Mouse (Mus musculus) cerebellum, adult (tissue): Measurements from ENCODE around the gene Mecom.

Experiments
- ATAC-seq: cut with Nextera tagmentation; 2 replicates; pipeline ENCODE4 v1.9.2; 2017; ENCODE audit warnings: mild to moderate bottlenecking, moderate library complexity, mixed read lengths; ENCODE audit not compliant: insufficient number of reproducible peaks, low FRiP score, low TSS enrichment

The Mecom gene

GRCm38 (mm10) chr3:30122618-30123017 lies 425.2 kb downstream of the Mecom start:
- no peak for ATAC-seq

GRCm38 (mm10) chr3:30120790-30121512 lies 426.9 kb downstream of the Mecom start:
- ATAC-seq = no peak

- ATAC-seq = no peak
Measured at GRCm38 (mm10) chr3:30118594-30119297, 429.1 kb downstream of the Mecom start.

GRCm38 (mm10) chr3:30113249-30113770 lies 434.5 kb downstream of the Mecom start:
- no peak for ATAC-seq

- ATAC-seq = no peak
Measured at GRCm38 (mm10) chr3:30107945-30108670, 439.7 kb downstream of the Mecom start.

DNA sequence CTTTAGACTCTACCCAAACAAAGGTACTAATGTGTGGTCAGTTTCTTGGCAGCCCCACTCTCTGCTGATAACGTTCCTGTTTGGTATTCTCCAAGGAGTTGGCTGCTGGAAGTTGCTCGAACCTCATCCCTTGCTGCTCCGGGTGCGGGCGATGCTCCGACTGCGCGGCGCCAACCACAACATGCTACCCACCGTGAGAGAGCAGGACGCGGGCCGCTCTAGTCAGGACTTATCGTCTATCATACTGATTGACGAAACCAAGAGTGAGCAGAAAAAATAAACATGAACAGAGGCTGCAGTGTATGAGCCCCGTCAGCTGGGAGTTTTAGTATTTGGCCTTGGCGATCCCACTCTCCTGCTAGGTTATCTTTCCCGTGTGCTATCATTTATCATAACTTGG lies 441.3 kb downstream of the Mecom start:
- ATAC-seq = no peak

DNA sequence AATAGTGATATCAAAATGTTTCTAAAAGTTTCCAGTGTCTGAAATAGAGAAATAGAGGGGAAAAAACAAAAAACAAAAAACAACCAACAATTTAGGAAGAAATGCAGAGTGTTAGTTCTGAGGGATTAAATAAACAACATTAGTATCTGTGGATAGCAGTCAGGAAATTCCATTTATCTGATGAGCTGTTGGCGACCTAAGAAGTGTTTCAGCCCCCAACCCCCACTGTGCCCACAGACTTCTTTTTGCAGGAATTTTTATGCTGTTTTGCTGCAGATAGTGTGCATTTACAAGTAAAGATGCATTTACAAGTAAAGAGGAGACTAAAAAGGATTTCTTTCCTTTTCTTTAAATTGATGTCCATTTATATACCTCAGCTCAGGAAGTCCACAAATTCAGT lies 441.9 kb downstream of the Mecom start:
- ATAC-seq = no peak

GRCm38 (mm10) chr3:30105194-30105823 lies 442.5 kb downstream of the Mecom start:
- no peak for ATAC-seq

DNA sequence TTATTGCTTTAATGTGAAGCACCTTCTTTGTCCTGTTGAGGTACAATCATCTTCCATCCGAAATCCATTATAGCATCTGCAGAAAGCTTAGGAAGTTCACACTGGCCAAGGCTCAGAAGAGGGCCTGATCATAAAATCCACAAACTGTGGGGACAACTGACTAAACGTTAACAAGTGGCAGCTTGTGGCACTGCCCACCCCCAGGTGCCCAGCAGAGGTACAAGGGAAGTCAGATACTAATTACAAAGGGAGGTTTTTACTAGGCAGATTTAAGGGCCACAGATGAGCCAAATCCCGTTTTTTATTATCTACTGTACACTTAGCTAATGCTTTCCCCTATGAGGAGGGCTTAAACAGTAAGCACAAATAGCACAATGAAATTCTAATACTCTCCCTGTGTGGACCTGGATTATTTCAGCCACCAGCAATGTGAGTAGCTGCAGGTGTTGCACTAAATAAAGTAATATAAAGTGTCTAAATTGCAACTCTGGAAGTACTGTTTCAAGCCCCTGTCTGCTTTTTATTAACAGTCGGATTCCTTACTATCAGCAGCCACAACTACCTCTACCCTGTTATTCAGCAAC lies 443.2 kb downstream of the Mecom start:
- ATAC-seq = no peak

DNA sequence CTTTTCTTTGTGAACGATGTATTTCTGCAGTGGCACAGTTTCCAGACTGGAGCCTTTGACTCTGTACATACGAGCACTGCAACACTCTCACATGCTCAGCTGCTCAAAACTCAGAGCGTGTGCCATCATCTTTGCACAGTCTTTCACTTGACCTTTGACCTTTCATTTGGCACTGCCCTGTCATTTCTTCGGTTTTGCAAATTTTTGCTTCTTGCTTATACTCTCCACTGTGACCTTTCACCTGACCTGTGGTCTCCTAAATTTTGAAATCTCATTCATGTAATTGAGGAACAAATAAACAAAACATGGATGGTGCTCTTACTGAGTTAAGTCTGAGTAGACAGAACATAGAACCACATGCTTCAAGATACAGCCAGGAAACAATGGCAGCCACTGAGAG lies 446.7 kb downstream of the Mecom start:
- no peak for ATAC-seq

DNA sequence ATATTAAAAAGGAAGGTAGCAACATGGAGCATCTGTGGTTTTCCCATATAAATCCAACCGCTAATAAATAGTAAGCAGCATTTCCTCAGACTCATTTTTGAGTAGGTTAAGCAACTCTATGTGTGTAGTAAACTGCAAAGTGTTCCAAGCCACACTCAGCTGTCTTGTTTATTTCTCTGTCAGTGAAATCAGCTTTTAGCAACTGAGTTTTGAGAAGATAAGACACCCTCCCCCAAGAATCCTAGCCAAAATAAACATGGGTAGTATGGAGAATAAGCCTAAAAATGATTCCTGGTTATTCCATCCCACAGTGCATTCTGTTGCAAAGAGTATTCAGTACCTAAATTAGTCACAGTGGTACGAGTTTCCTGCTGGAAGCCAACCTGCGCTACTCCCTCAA lies 450.1 kb downstream of the Mecom start:
- no peak for ATAC-seq

DNA sequence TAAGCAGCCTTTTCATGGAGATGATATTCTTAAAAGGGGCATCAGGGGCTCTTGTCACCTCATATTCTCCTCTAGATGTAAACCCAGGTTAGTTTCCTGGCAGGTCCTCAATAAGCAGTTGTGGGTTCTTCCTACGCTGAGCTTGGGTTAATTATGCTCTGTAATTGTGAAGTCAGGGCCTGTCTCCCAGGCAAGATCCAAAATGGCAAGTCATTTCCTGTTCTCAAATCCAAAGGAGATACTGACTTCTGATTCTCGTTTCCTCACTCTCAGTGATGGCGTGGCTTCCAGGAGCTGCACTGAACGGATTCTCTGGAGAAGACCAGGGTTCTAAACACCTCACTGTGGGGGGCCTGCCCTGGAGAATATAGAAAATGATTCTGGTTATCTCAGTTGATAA lies 450.7 kb downstream of the Mecom start:
- ATAC-seq = no peak

DNA sequence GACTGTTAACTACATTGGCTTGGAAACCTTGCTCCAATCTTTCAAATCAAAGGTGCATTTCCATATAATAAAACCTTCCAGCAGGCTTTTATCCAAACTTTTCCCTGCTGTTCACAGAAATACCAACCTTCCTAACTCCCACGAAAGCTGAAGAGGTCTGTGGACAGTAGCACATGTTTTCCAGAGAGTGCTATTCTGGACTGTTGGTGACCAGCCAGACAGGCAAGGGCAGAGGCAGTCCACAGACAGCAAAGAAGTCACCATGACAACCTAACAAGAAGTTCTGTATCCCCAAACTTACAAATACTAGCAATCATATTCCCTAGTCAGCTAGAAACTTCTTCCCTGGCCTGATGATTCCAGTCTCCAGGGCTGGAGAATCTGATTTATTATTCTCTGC lies 454.8 kb downstream of the Mecom start:
- no peak for ATAC-seq

DNA sequence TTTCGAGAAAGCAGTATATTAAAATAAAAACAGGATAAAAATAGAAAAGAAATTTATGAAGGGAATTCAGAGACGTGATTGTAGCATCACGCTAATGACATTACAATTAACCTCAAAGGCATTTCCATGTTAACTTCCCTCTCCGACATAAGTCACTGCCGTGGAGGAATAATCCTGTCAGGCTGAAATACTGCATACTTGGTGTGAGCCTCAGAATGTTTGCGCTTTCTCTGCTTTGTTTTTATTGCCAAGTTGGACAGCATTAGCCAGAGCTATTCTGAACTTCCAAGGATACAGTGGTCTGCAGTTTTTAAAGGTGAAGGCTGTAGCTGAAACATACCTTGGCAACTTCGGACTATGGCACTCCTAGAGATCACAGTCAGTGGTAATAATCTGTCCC lies 455.3 kb downstream of the Mecom start:
- no peak for ATAC-seq

DNA sequence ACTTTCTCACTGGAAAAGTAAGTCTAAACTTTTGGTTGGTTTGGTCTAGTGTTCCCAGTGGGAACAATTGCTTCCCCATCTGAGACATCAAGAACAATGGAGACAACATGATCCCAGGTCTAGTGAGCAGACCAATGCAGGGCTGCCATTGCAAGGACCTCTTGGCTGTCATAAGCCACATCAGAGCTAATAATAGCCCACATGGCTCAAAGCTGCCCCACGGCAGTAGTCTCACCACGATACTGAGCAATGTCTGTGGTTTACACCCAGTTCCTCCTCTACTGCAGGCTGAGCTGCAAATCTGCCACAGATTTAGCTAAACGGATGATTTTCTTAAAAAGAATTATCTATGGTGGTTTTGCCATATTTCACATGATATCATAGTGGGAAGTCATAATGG lies 455.9 kb downstream of the Mecom start:
- ATAC-seq = no peak

GRCm38 (mm10) chr3:30091401-30091800 lies 456.4 kb downstream of the Mecom start:
- no peak for ATAC-seq

- no peak for ATAC-seq
Measured at GRCm38 (mm10) chr3:30086139-30086538, 461.7 kb downstream of the Mecom start.

GRCm38 (mm10) chr3:30083842-30084241 lies 464.0 kb downstream of the Mecom start:
- ATAC-seq = no peak

GRCm38 (mm10) chr3:30083268-30083667 lies 464.5 kb downstream of the Mecom start:
- ATAC-seq = no peak

GRCm38 (mm10) chr3:30080827-30081226 lies 467.0 kb downstream of the Mecom start:
- no peak for ATAC-seq
